Mouse (Mus musculus) myocyte (in vitro differentiated cells): ENCODE data around the gene Gm28042. TPM values are rescaled to one million over a fixed set of nuclear protein-coding genes. Genes with fewer than 3 reads are reported as not detected.

ENCODE experiments used
- H3K27me3 ChIP-seq: one replicate; pipeline ENCODE4 v1.6.1; 2011; ENCODE audit not compliant: control insufficient read depth, insufficient read depth, insufficient read length
- H3K36me3 ChIP-seq: one replicate; pipeline ENCODE4 v1.6.1; 2011; ENCODE audit not compliant: control insufficient read depth, insufficient read depth
- H3K4me2 ChIP-seq: one replicate; pipeline ENCODE4 v1.6.1; 2011; ENCODE audit warnings: low read depth, control low read depth
- H3K4me3 ChIP-seq: one replicate; pipeline ENCODE4 v1.5.1; 2011; ENCODE audit warnings: mild to moderate bottlenecking, control low read depth, moderate library complexity
- H3K79me2 ChIP-seq: one replicate; pipeline ENCODE4 v1.6.1; 2011; ENCODE audit not compliant: control insufficient read depth, insufficient read depth
- H3ac ChIP-seq: one replicate; pipeline ENCODE4 v1.6.1; 2011; ENCODE audit not compliant: control insufficient read depth, insufficient read length
- CEBPB ChIP-seq: IDR thresholded peaks from 2 replicates; pipeline ENCODE4 v1.6.1; 2011; ENCODE audit warnings: mild to moderate bottlenecking, moderate library complexity; ENCODE audit not compliant: poor library complexity, insufficient read depth, severe bottlenecking
- E2F4 ChIP-seq: IDR thresholded peaks from one replicate; pipeline ENCODE4 v1.6.1; 2011; ENCODE audit warnings: mild to moderate bottlenecking, control low read depth, moderate library complexity; ENCODE audit not compliant: insufficient read depth
- MAX ChIP-seq: IDR thresholded peaks from one replicate; pipeline ENCODE4 v1.6.1; 2011; ENCODE audit warnings: low read depth, mild to moderate bottlenecking, control low read depth
- MYOD1 ChIP-seq, 3 experiments: IDR thresholded peaks; one replicate each; pipeline ENCODE4 v1.6.1; 2011; ENCODE audit warnings: control low read depth in 2 of 3, low read depth in 2 of 3, mild to moderate bottlenecking in 2 of 3, moderate library complexity in 1 of 3; ENCODE audit not compliant: insufficient read length in 2 of 3, control insufficient read depth in 1 of 3
- MYOG ChIP-seq, 3 experiments: IDR thresholded peaks; one replicate each; pipeline ENCODE4 v1.6.1; 2011; ENCODE audit warnings: control low read depth in 2 of 3, low read depth in 2 of 3, mild to moderate bottlenecking in 2 of 3; ENCODE audit not compliant: insufficient read length in 2 of 3, control insufficient read depth in 1 of 3, insufficient read depth in 1 of 3
- POLR2A ChIP-seq: IDR thresholded peaks from one replicate; pipeline ENCODE4 v1.6.1; 2011; ENCODE audit warnings: low read depth, mild to moderate bottlenecking, control low read depth, moderate library complexity; ENCODE audit not compliant: insufficient read length
- POLR2AphosphoS2 ChIP-seq: IDR thresholded peaks from one replicate; pipeline ENCODE4 v1.6.1; 2011; ENCODE audit warnings: low read depth, control low read depth; ENCODE audit not compliant: insufficient read length
- REST ChIP-seq: IDR thresholded peaks from one replicate; pipeline ENCODE4 v1.6.1; 2011; ENCODE audit warnings: mild to moderate bottlenecking, control low read depth, moderate library complexity; ENCODE audit not compliant: insufficient read depth, insufficient read length
- SRF ChIP-seq: IDR thresholded peaks from one replicate; pipeline ENCODE4 v1.6.1; 2011; ENCODE audit warnings: low read depth; ENCODE audit not compliant: control insufficient read depth, insufficient read length
- TCF12 ChIP-seq: IDR thresholded peaks from one replicate; pipeline ENCODE4 v1.6.1; 2011; ENCODE audit warnings: mild to moderate bottlenecking, control low read depth; ENCODE audit not compliant: poor library complexity, insufficient read depth, severe bottlenecking
- TCF3 ChIP-seq: IDR thresholded peaks from one replicate; pipeline ENCODE4 v1.6.1; 2011; ENCODE audit warnings: low read depth, control low read depth; ENCODE audit not compliant: insufficient read length
- USF1 ChIP-seq: IDR thresholded peaks from one replicate; pipeline ENCODE4 v1.6.1; 2011; ENCODE audit warnings: low read depth, mild to moderate bottlenecking, control low read depth, moderate library complexity
- polyA plus RNA-seq: library from polyadenylated mRNA; unstranded; fragments of >200 nt; fragmentation: generic; extraction: Trizol; gene quantifications from one replicate; pipeline ENCODE4 v1.2.1, GENCODE M21; 2012; ENCODE audit warnings: missing spikeins

Gm28042 gene
- polyA plus RNA-seq, 1 experiment, result 1.1 TPM

GRCm38 (mm10) chr2:120059466-120059865 is 32.2 kb downstream of the Gm28042 start:
- no peak overlapping the region for H3K4me2 ChIP-seq
- H3K79me2 ChIP-seq, result no peaks in the 10 kb centered on the region
- no peaks in the 10 kb centered on the region for H3K36me3 ChIP-seq
- H3K4me3 ChIP-seq, result no peak overlapping the region
- TF ChIP-seq MAX, result no peak
- TF ChIP-seq REST, result no peak
- TF ChIP-seq MYOD1 (IDR thresholded peaks at IDR 0.05; ENCODE audit: control insufficient read depth in 1 of 3, insufficient read length in 2 of 3, low read depth in 2 of 3), result no peak
- no peak for TF ChIP-seq CEBPB
- TF ChIP-seq POLR2A, result no peak
- no peak for TF ChIP-seq E2F4
- no peak for TF ChIP-seq USF1
- TF ChIP-seq TCF12, result no peak
- no peak for TF ChIP-seq POLR2AphosphoS2
- no peak for TF ChIP-seq TCF3
- TF ChIP-seq MYOG (IDR thresholded peaks at IDR 0.05; ENCODE audit: control insufficient read depth in 1 of 3, insufficient read depth in 1 of 3, insufficient read length in 2 of 3, low read depth in 2 of 3), result no peak
- TF ChIP-seq SRF, result no peak
- no peak overlapping the region for H3ac ChIP-seq
- peaks cover 32% of the 10 kb centered on the region for H3K27me3 ChIP-seq

GRCm38 (mm10) chr2:120060190-120060589 is 32.9 kb downstream of the Gm28042 start:
- Histone ChIP-seq H3K4me2 (no peak overlapping the region), H3K79me2 (no peaks in the 10 kb centered on the region), H3K27me3 (peaks cover 32% of the 10 kb centered on the region), H3K4me3 (no peak overlapping the region), H3K36me3 (no peaks in the 10 kb centered on the region), H3ac (no peak overlapping the region)
- no peak for TF ChIP-seq MYOG (IDR thresholded peaks at IDR 0.05; ENCODE audit: control insufficient read depth in 1 of 3, insufficient read depth in 1 of 3, insufficient read length in 2 of 3, low read depth in 2 of 3)
- no peak for TF ChIP-seq E2F4
- no peak for TF ChIP-seq REST
- TF ChIP-seq CEBPB, result no peak
- TF ChIP-seq POLR2A, result no peak
- no peak for TF ChIP-seq TCF12
- no peak for TF ChIP-seq TCF3
- TF ChIP-seq MAX, result no peak
- TF ChIP-seq SRF, result no peak

GRCm38 (mm10) chr2:120060651-120061050 is 33.4 kb downstream of the Gm28042 start:
- H3K79me2 ChIP-seq, result no peaks in the 10 kb centered on the region
- TF ChIP-seq MYOG (IDR thresholded peaks at IDR 0.05; ENCODE audit: control insufficient read depth in 1 of 3, insufficient read depth in 1 of 3, insufficient read length in 2 of 3, low read depth in 2 of 3), result no peak
- no peak for TF ChIP-seq POLR2A
- no peak for TF ChIP-seq USF1
- TF ChIP-seq MYOD1 (IDR thresholded peaks at IDR 0.05; ENCODE audit: control insufficient read depth in 1 of 3, insufficient read length in 2 of 3, low read depth in 2 of 3), result no peak
- TF ChIP-seq POLR2AphosphoS2, result no peak
- TF ChIP-seq TCF12, result no peak
- TF ChIP-seq CEBPB, result no peak
- no peak for TF ChIP-seq E2F4
- TF ChIP-seq SRF, result no peak
- no peak for TF ChIP-seq REST
- H3K27me3 ChIP-seq, result peaks cover 32% of the 10 kb centered on the region
- no peaks in the 10 kb centered on the region for H3K36me3 ChIP-seq
- no peak overlapping the region for H3K4me3 ChIP-seq
- H3K4me2 ChIP-seq, result no peak overlapping the region
- no peak overlapping the region for H3ac ChIP-seq

GRCm38 (mm10) chr2:120062248-120062647 is 35.0 kb downstream of the Gm28042 start:
- H3K36me3 ChIP-seq, result no peaks in the 10 kb centered on the region
- no peaks in the 10 kb centered on the region for H3K79me2 ChIP-seq
- TF ChIP-seq CEBPB (no peak), TCF3 (no peak), POLR2A (no peak), MYOD1 (IDR thresholded peaks at IDR 0.05; ENCODE audit: control insufficient read depth in 1 of 3, insufficient read length in 2 of 3, low read depth in 2 of 3) (no peak), MYOG (IDR thresholded peaks at IDR 0.05; ENCODE audit: control insufficient read depth in 1 of 3, insufficient read depth in 1 of 3, insufficient read length in 2 of 3, low read depth in 2 of 3) (no peak), REST (no peak)
- H3K4me3 ChIP-seq, result no peak overlapping the region
- H3K27me3 ChIP-seq, result peaks cover 26% of the 10 kb centered on the region
- no peak overlapping the region for H3ac ChIP-seq
- no peak overlapping the region for H3K4me2 ChIP-seq

- no peak for TF ChIP-seq MYOG (IDR thresholded peaks at IDR 0.05; ENCODE audit: control insufficient read depth in 1 of 3, insufficient read depth in 1 of 3, insufficient read length in 2 of 3, low read depth in 2 of 3)
- TF ChIP-seq POLR2AphosphoS2, result no peak
- TF ChIP-seq USF1, result no peak
- TF ChIP-seq SRF, result no peak
- no peak for TF ChIP-seq REST
- no peak for TF ChIP-seq CEBPB
- TF ChIP-seq TCF3, result no peak
- no peak for TF ChIP-seq TCF12
- no peak for TF ChIP-seq E2F4
- no peak overlapping the region for H3K4me2 ChIP-seq
- no peaks in the 10 kb centered on the region for H3K36me3 ChIP-seq
- H3ac ChIP-seq, result no peak overlapping the region
- no peak overlapping the region for H3K4me3 ChIP-seq
- H3K27me3 ChIP-seq, result peaks cover 9% of the 10 kb centered on the region
- no peaks in the 10 kb centered on the region for H3K79me2 ChIP-seq
Observed at GRCm38 (mm10) chr2:120064639-120065038, 37.3 kb downstream of the Gm28042 start.
